Mouse (Mus musculus) liver, adult 2 months (tissue): ENCODE results near the gene Scarb1.

Experiments used
- CTCF ChIP-seq: fragments of 200-500 bp; IDR thresholded peaks from 2 replicates; pipeline ENCODE4 v1.5.1; 2011; ENCODE audit warnings: low read depth, low read length, control low read depth
- POLR2A ChIP-seq: fragments of 200-500 bp; IDR thresholded peaks from 2 replicates; pipeline ENCODE4 v1.6.1; 2011; ENCODE audit warnings: low read length, control low read depth; ENCODE audit not compliant: insufficient read depth; ENCODE audit errors: extremely low read depth

- TF ChIP-seq CTCF, result no peak
- TF ChIP-seq POLR2A, result no peak
Observed at GRCm38 (mm10) chr5:125363894-125364293, 23.0 kb upstream of the Scarb1 start.
